Mouse (Mus musculus) cerebellum, adult 2 months (tissue): ENCODE measurements around the gene Pcdh19.

Experiments used
- CTCF ChIP-seq: fragments of 200-500 bp; IDR thresholded peaks from 2 replicates; pipeline ENCODE4 v1.5.1; 2011; ENCODE audit warnings: low read depth, mild to moderate bottlenecking, control low read depth, low read length, moderate library complexity, borderline replicate concordance; ENCODE audit not compliant: insufficient read depth
- POLR2A ChIP-seq: fragments of 200-500 bp; IDR thresholded peaks from 2 replicates; pipeline ENCODE4 v1.6.1; 2011; ENCODE audit warnings: low read length, control low read depth, borderline replicate concordance; ENCODE audit not compliant: insufficient read depth

GRCm38 (mm10) chrX:133575601-133576382 is 113.0 kb downstream of the Pcdh19 start:
- TF ChIP-seq POLR2A = no peak
- TF ChIP-seq CTCF = no peak
